Mouse (Mus musculus) thymus, postnatal 14 days (tissue): ENCODE data around the gene Ern1.
"Not testable (repeated sequence)": the region's sequence is repeated elsewhere in the genome, so short reads cannot be mapped to it uniquely, and the experiment has no call there.

Experiments used
- DNase-seq: peaks from one replicate; pipeline ENCODE4 v3.0.0; 2021

Gene Ern1

DNA sequence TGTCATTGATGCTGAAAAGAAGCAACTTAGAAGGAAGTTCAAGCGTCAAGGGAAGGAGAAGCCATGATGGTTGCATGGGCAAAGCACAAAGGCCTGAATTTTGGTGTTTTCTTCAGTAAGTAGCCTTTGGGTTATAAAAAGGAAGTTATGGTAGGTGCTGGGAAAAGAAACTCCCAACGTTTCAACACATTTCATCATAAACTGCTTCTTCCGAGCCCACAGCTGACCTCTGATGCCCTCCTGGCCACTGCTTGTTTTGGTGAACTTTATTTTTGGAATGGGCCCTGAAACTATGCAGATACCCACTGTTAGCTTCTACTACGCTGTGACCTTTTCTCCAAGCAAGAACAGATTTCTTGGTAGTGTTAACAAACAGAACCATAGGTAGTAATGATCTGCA lies 58.0 kb downstream of the Ern1 start:
- no peak for DNase-seq

DNA sequence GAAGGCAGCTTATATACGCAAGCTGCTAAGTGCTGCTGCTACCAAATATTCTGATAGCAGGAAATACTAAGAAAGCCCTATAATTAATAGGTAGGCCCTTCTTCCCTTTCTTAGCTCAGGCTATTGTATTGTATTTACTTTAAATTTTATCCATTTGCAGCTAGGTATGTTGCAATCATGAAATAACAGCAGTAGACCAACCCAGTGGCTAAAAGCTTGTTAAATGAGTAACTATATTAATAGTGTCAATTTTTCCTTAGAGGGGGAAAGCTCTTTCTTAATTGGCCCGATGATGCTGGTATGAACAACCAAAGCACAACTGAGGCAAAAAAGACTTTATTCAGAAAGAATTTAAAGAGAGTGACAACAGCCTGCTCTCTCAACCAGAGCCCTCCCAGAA lies 59.1 kb downstream of the Ern1 start:
- DNase-seq: no peak

DNA sequence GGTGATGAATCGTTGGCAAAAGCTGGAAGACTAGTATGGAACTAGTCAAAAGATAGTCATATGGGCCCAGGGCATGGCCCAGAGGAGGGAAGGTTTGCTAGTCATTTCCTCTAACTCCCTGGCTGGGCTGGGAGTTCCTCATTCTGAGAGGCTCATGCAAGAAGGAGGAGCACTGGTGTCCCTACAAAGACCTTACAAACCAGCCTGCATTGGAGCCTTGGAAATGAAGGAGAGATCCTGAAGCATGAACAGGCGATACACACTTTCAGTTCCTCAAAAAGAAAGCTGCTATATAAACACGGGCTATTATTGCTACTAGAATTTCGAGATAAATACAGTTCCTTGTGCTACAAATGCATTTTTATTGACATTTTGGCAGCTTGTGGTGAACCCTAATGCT lies 59.5 kb downstream of the Ern1 start:
- DNase-seq: no peak

DNA sequence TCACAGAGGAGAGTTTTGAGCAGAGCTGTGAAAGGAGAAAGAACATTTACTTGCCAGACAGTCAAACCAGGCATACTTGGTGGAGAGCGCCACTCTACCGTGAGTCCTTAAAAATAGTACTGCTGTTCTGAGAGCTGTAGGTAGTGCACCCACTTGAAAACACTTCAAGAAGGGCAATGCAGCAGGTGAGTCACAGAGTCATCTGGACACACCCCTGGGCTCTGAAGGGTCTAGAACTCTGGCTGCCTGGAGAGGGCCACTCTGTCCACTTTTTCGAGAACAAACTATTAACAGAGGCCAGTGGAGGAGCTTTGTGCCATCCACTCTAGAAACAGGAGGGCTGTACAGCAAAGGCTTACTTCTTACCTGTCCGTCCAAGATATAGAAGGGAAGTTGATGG lies 61.2 kb downstream of the Ern1 start:
- no peak for DNase-seq

DNA sequence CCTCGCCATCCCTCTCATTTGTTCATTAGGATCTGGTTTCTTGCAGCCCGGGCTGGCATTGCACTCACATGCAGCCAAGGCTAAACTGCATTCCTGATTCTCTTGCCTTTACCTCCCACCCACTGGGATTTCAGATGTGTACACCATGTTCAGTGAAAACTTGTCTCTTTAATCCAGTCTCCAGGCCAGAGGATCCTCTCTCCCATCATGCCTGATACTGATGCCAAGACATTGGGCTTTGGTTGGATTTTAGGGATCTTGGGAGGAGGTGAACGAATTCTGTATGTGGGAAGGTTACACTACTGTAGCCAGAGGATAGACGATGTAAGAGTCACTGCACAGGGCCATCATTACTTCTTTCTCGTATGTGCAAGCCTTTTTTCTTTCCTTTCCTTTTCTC lies 62.5 kb downstream of the Ern1 start:
- DNase-seq: no peak

DNA sequence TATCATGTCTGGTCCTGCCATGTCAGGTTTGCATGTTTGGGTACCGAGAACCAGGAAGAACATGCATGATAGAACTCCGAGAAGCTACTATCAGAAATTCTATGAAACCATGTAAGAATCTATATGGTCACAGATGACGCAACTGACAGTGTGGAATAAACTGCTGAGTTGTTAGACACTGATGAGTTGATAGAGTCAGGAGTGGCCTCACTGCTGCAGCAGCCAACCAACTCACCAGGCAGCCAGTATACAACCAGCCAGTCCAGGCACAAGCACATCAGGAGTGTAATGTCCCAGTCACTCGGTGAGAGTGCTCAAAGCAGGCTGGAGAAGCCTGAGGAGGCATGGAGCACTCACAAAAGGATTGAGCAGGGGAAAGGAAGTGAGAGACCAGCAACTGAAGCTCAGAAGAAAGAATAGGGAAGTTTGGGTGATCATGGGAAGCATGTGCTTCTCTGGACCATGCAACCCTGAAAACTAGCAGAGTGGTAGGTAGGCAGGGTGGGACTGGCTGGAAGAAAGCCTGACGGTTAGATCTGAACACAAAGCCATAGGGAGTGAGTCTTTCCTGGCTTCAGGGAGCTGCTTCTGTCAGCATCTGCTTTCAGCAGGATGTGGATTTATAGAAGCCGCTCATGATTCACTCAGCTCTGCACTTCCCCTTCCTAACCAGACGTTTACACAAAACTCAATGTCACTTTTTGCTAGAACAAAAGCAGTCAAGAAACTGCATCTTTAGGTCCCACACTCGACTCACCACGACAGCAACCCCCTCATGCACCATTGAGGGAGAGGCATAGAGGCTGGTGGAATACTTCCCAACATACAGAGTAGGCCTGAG lies 68.2 kb downstream of the Ern1 start:
- no peak for DNase-seq

DNA sequence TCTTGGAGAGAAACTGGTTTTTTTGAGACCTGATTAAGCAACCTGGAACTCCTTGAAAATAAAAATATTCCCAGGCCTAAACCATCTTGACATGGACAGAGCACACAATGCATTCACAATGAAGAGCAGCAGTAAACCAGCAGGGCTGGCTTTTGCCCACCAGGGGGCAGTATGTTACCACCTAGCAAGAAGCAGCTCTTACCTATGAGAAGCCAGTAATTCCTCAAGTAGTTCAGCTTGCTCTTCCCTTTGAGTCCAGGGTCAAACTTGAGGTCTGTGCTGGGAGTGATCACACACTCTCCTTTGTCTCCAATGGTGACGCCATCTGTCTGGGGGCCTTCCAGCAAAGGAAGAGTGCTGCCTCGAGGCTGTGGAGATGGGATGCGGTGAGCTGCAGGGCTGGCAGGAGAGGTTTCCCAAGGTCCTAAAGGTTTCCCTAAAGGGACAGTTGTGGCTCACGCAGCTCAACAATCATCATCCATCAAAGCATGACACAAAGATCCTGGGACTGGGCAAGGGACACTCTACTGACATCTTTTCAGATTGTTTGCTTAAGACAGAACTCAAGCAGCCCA lies 68.9 kb downstream of the Ern1 start:
- peak; percentile 86 for DNase-seq

DNA sequence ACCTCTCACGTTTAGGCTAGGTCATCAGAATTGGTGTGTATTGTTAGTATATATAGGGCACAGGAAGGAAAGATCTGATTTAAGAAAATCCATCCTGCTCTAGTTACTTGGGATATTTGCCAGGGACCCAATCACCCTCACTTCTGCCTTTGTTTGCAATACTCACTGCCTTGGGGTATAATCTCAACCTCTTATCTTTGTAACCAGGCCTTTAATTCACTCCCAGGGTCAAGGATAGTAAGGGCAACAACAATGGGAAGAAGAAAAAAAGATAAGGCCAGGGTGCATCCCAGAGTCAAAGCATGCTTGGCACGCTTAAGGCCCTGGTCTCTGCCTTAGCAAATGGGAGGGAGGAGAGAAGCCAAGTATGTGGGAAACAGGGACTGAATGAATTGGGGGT lies 69.8 kb downstream of the Ern1 start:
- no peak for DNase-seq

DNA sequence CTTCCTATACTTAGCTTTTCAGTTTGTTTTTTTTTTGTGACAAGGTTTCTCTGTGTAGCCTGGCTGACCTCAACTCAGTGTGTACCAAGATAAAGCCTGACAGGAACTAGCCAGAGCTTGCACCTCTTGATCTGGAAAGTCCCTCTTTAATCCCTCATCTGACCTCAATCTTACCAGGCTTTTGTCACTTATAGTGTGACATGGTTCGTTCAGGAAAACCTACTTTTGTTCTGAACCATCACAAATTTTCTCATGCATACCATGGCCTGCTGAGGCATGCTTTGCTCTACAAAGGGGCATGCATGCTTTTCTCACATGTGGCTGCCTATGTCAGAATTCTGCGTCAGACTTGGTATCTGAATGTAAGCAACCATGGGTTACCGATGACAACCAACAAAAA lies 71.3 kb downstream of the Ern1 start:
- DNase-seq: no peak

DNA sequence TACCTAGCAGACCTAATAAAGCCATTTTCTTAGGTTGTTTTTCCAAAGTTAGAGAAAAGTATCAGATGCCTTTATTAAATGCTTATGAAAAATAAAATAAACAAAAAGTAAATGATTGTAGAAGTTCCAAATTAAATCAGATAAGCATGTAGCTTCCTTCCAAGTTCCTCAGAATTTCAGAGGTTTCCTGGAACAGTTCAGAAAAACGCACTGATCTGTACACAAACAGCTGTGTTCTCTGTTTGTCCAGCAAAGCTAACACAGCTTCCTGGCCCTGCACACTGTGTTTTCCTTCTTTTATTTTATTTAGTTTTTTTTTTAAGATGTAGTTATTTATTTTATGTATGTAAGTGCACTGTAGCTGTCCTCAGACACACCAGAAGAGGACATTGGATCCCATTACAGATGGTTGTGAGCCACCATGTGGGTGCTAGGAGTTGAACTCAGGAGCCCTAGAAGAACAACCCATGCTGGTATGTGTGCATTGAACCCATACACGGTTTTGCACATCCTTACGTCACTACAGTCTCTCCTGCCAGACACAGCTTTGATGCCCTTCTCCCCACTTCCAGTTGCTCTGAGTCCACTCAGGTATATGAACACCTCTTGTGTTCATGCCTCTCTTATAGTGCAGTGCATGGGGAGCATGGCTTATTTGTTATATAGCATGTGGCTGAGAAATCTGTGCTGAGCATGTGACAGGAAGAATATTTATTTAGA lies 74.9 kb downstream of the Ern1 start:
- no peak for DNase-seq

DNA sequence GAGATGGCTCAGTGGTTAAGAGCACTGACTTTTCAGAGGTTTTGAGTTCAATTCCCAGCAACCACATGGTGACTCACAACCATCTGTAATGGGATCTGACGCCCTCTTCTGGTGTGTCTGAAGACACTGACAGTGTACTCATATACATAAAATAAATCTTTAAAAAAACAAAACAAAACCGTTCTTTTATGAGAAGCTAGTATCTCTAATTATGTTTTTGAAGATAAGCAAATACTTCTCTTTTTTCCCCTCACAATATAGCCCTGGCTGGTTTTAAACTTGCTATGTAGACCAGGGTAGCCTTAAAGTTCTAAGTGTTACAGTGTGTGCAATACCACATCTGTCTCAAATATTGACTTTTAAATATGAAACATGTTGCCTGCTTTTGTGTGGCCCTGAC lies 76.5 kb downstream of the Ern1 start:
- no peak for DNase-seq

DNA sequence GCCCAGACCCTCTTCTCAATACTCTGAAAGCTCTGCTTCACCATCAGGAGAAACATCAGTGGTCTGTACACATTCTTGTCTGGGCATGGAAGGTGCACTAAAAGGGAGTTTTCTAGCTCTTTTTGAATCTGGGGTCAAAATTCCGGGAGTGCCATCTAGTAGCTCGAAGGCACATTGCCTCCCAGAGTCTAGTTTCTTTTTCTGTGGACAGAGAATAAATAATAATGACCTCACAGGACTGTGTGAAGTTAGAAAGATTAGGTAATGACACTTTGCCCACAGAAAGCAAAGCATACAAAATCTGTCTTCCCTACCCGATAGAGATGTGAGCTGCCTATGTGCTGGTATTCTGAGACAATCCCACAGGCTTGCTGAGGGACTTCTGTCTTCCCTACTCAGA lies 77.1 kb downstream of the Ern1 start:
- no peak for DNase-seq

DNA sequence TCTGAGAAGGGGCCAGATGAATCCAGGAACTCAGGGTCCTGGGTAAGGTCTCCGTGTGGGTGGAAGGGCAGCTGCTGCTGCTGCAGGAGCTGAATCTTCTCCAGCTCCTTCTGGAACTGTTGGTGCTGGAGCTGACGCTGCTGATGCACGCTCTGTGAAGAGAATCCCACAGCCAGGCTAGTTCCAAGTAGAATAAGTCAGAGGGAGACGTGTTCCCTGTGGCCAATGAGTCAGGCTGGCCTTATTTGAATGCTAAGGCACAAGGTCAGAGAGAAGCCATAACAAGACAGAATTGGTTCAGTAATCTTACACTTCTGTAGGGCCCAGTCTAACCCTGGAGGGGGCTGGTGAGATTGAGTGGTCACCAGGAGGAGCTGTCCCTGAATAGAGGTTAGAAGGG lies 77.6 kb downstream of the Ern1 start:
- DNase-seq: no peak

DNA sequence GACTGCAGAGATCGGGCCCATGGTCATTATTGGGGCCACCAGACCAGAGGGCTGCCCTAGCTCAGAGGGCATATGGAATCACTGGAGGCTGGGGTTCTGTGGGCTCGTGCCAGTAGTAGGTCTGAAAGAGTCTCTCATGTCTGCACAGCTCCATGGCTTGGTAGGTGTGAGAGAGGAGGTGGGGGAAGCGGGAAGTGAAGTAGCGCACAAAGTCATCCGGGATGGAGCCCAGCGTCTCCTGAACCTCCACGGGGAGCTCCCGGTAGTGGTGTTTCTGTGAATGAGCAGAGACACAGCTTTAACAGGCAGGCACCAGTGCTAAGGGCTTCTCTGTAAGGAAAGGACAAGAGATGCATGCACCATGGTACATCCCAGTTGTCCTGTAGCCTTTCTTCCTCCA lies 89.2 kb downstream of the Ern1 start:
- DNase-seq: no peak

DNA sequence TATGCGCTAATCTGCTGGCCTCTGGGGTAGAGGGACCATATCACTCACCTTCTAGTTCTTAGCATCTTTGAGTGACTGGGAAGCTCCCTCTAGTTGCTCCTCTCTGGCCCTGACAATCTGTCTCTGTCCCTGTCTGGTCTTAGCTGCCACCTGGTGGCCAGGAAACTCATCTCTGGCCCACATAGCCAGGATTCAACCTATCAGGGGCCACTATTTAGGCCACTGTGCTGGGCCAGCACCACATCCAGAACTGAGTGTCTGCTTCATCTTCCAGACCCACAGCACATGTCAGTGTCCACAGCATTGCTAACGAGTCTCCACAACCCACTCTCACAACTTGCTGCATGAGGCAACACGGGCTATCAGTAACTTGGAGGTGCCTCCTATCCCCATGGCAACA lies 90.0 kb downstream of the Ern1 start:
- DNase-seq: no peak

DNA sequence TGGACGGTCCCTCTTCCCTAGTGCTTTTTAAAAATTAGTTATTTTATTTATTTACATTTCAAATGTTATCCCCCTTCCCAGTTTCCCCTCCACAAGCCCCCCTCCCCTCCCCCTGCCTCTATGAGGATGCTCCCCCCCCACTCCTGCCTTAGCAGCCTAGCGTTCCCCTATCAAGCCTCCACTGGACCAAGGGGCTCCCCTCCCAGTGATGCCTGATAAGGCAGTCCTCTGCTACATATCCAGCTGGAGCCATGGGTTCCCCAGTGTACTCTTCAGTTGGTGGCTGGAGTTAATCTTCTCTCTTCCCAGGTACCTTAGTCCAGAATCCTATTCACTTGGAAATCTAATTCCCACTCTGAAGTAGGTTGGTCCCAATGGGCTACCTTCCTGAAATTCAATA lies 93.6 kb downstream of the Ern1 start:
- not testable (repeated sequence) for DNase-seq

DNA sequence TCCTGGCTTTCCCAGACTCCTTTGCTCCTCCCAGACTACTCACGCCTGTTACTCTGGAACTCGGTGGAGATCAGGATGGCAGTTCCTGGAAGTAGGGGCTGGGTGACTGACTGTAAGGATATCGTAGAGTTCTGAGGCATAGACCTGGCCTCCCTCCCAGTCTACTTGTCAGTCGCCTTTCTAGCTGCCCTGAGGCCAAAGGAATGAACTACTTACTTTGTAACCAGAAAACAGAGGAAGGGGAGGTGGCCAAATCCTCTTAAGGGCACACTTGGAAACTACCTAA lies 94.4 kb downstream of the Ern1 start:
- no peak for DNase-seq

DNA sequence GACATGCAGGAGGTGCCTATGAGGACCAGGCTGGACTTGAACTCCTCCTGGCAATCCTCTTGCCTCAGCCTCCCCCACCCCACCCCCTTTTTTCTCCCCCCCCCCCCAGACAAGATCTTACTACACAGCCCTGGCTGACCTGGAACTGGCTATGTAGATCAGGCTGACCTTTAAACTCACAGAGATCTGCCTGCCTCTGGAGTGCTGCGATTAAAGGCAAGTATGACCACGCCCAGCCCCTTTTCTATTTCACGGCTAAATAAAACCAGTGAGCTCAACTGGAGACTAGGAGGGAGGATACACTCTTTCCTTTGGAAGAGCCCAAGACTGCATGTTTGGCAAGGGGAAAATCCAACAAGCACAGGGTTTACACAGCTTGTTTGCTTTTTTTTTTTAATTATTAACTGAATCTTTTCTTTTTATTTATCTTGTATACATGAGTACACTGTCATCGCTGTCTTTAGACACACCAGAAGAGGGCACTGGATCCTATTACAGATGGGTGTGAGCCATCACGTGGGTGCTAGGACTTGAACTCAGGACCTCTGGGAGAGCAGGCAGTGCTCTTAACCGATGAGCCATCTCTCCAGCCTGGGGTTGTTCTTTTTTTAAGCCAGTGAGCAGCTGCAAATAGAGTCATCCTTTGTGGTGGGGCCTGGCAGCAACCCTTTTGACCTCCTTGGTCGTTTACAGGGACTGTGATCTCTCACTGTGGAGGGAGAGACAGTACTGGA lies 94.9 kb downstream of the Ern1 start:
- no peak for DNase-seq

DNA sequence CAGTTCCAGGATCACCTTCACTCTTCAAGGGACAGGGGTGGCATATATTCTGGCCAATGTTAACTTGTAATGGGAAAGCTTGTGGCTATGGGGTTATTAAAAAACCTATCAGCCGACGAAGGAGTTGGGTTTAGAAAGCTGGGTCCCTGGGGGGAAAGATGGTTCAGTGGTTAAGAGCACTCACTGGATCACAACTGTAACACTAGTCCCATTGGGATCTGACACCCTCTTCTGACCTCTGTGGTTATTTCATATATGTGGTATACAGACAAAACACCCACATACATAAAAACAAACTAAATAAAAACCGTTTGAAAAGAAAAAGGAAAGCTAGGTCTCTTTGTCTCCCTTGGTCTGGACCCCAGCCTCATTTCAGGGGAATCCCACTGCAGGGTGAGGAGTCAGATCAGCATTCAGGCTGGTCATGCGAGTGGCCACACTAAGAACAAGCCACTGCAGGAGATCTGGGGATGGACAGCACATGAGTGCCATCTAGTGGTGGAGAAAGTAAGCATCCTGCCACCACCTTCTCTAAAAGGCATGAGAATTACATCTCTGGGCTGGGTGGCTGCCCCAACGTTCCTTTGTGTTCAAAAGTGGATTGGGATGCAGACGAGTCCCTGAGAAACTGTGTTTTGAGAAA lies 96.0 kb downstream of the Ern1 start:
- peak; percentile 80 for DNase-seq

DNA sequence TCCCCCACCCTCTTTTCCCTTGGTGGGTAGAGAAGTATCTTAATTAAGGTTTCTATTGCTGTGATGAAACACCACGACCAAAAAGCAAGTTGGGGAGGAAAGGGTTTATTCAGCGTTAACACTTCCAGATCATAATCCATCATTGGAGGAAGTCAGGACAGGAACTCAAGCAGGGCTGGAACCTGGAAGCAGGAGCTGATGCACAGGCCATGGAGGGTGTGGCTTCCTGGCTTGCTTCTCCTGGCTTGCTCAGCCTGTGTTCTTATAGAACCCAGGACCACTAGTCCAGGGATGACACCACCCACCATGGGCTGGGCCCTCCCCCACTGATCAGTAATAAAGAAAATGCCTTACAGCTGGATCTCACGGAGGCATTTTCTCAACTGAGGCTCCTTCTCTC lies 96.9 kb downstream of the Ern1 start:
- no peak for DNase-seq

DNA sequence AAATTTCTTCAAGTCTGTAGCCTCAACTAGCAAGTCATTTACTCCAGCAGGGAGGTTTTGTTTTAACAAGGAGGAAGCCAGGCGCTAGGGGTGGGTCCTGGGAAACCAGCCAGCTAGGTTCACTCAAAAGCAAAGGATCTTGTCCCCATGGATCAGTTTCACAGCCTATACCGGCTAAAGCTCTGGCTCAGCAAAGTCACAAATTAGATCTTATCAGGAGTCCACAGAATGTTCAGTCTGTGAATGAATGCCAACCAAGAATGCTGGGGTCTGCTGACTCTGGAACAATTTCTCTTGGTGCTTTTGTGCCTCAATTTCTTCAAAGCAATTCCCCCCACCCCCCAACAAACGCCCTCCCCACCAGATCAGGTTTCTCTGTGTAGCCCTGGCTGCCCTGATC lies 98.0 kb downstream of the Ern1 start:
- no peak for DNase-seq

DNA sequence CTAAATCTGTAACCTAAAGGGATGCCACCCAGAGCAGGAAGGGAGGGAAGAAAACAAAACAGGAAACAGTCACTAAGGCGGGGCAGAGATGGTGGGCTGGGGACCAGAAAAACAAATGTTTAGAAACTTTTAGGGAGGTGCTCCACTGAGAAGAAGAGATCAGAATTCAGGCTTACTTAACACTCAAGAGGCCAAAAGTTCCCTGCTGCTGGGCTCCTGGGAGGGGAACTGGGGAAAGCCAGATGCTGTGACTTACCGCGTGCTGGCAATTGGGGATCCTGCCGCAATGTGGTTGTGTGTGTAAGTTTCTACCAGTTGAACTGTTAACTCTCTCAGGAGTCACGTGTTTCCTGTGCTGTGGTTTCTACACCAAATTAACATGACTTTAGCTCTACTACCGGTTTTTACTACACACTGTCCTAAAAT lies 99.8 kb downstream of the Ern1 start, which contains the start of gene Icam2:
Gene Icam2 (minus strand): TSS at position 285 of the 426 bp plus-strand sequence.
- DNase-seq: peak; percentile 78

DNA sequence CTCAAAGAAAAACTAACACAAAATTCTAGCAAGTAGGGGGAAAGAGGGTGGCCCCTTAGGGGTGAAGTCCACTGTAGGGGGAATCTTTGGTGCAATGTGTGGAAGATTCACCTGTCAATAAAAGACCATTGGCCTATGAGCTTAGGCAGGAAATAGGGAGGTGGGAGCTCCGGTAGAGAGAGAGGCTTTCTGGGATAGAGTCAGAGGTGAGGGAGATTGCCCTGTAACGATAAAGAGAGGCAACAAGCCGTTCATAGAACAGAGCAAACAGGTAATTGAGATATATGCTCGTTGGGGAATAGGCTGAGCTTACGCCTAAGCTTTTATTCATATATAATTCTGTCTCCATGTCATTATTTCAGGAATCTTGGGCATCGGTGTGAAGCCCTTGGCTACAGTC lies 100.6 kb downstream of the Ern1 start:
- peak; percentile 56 for DNase-seq
